Mouse (Mus musculus) adrenal gland, postnatal 14 days (tissue): Measurements from ENCODE around the gene Lce1b. TPM values are rescaled to one million over a fixed set of nuclear protein-coding genes. Genes with fewer than 3 reads are reported as not detected.

Source experiments
- DNase-seq: peaks from one replicate; pipeline ENCODE4 v3.0.0; 2021; ENCODE audit warnings: mixed read lengths
- long read RNA-seq, 2 experiments: library from polyadenylated mRNA; stranded (forward); transcript quantifications; one replicate each; pipeline ENCODE4 v2.0.0; 2021
- total RNA-seq: library from RNA; stranded (reverse); gene quantifications from 2 replicates; pipeline ENCODE4 v1.2.3, GENCODE M21; 2021

Gene Lce1b
- not detected in 2 replicates for total RNA-seq
- long read RNA-seq, experiment 1, result 0 reads
- long read RNA-seq, experiment 2, result 0 reads

- no peak for DNase-seq
Observed at GRCm38 (mm10) chr3:92656826-92657225, at the start of gene Lce1b. Gene Lce1b (minus strand): TSS chr3:92656926.

DNA sequence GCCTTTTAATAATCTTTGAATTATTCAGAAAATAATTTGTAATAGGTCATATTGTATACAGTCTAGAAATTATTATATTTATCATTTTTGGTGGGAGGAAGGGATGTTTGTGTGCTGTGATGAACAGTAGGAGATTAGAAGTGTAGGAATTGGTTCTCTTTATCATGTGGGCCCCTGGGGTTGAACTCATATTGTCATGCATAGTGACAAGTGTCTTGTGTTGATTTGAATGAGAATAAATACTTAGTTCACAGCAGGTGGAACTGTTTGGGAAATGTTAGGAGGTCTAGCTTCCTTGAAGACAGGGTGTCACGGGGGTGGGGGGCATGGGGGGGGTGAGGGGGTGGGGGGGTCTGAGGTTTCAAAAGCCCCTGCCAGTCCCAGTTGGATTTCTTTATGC lies 37.9 kb upstream of the Lce1b start:
- DNase-seq, result no peak

- DNase-seq, result no peak
Observed at GRCm38 (mm10) chr3:92691688-92692087, 35.0 kb upstream of the Lce1b start.

DNA sequence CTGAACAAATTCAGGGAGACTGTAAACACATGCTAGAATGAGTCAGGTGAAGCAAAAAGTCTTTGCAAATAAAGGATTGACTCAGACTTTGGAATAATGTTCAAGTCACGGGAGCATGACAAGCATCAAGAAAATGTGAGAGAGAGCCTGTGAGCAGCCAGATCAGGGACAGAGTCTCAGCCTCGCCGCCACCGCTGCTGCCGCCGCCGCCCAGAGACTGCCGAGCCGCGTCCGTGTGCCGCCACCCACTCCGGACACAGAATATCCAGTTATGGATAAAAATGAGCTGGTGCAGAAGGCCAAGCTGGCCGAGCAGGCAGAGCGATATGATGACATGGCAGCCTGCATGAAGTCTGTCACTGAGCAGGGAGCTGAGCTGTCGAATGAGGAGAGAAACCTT lies 32.4 kb upstream of the Lce1b start:
- peak; percentile 44 for DNase-seq

DNA sequence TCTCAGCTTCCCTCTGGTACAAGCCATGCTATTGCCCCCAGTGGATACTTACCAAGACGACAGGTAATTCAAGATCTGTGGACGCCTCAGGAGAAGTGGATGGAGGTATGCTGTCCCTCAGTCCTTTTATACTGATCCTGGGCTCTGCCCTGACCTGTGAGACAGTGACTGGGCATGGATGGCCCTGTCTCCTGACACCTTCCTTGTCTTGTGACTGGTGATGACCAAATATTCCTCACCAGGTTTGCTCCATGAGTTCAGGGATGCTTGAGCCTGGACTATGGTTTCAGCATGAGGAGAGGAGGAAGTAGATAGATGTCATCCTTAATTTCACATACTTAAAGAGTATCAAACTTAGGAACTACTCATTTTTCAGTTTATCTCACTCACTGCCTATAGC lies 30.4 kb upstream of the Lce1b start, which contains the start of gene Lce1d:
Gene Lce1d, minus strand, starts transcription at position 101 of the 400 bp plus-strand sequence.
- no peak for DNase-seq

DNA sequence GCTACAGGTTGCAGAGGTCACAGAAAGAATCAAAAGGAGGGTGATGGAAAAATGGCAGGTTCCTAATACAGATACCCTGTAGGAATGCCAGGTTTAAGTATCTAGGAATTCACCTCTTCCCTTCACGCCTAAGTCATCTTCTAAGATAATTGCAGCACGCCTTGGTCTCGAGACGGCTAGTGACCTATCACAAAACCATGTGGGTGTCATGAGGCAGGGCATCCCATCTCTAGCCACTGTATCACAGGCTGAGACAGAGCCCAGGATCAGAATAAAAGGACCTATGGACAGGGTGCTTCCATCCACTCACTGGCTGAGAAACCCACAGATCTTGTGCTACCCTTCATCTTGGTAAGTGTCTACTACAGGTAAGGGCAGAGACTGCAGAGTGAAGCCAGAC lies 22.2 kb upstream of the Lce1b start, which contains the start of gene Lce1c:
Gene Lce1c, plus strand, starts transcription at position 301 of the 400 bp plus-strand sequence.
- no peak for DNase-seq

DNA sequence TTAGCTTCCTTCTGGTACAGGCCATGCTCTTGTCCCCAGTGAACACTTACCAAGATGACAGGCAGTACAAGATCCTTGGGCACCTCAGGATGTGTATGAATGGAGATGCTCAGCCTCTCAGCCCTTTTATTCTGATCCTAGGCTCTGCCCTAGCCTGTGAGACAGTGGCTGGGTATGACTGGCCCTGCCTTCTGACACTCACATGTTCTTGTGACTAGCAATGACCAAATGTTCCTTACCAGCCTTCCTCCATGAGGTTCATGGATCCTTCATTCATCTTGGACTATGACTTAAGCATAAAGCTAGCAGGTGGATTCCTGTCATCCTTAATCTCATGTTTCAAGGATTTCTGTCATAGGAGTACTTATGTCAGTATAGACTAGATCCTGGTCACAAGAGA lies 13.5 kb upstream of the Lce1b start, which contains the start of gene Lce1a2:
Gene Lce1a2, minus strand, starts transcription at position 101 of the 400 bp plus-strand sequence.
- DNase-seq, result no peak

DNA sequence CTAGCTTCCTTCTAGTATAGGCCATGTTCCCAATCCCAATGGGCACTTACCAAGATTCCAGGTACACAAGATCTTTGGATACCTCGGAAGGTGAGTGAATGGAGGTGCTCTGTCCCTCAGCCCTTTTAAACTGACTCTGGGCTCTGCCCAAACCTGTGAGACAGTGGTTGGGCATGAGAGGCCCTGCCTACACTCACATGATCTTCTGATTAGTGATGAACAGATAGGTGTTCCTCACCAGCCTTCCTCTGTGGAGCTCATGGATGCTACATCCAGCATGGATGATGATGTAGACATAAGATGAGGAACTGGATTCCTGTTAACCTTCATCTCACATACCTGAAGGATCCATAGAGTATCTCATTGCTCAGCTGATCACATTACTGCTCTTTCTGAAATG lies 8.5 kb downstream of the Lce1b start, which contains the start of gene Lce1a1:
Gene Lce1a1, minus strand, starts transcription at position 101 of the 400 bp plus-strand sequence.
- no peak for DNase-seq

GRCm38 (mm10) chr3:92639854-92640253 lies 16.9 kb downstream of the Lce1b start:
- no peak for DNase-seq

- no peak for DNase-seq
Observed at GRCm38 (mm10) chr3:92638653-92638991, 18.1 kb downstream of the Lce1b start.

DNA sequence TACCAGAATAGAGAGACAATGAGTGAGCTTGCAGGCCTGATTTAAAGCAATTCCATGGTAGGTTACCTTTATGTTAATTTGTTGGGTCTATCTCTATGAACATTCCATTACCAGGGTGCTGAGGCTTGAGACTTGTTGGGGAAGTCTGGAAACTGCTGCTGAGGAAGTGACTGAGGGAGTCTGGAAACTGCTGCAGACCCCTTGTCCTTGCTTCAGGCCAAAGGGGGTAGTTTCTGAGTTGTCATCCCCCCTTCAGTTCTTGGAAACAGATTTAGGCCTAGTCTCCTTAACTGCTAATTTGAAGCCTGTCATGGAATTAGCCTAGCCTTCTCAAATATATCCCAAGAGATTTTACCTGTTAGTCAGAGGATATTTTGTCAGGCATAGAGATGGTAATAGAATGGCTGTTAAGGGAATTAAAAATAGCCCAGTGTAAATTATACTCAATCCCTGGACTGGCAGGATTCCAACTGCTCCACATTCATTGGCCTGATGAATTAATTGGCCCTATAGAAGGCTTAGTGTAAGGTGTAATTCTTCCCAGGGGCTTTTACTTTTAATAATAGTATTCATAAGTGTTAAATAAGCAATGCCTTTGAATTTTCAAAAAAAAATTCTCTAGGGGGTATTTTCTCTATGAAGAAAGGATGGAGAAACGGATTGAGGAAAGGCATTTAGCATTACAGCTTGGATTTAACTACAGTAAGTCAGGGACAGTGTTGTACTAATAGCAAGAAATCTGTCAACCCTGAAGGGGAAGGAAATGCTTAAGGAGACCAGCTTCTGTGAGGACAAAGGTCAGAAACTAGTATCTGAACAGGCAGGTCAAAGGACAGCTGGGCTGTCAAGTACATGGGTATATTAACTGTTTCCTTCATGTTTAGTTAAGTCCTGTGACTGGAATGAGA lies 18.7 kb downstream of the Lce1b start:
- no peak for DNase-seq

DNA sequence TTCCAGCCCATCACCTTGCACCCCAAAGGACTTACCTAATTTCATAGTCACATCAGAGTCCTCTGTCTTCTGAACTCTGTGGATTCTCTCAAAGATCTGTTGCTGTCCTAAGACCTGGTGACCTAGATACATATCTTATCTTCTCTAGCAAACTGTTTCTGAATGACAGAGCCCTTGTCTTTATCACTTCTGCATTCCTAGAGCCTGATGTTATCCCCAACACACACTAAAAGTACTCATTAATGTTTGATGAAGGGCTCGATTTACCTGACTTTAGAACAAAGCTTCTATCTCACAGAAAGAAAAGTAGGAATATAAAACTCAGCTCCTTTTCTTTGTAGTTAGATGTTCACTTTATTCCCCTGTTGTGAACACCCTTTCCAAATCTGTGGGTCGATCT lies 35.2 kb downstream of the Lce1b start, which contains the start of gene Lce6a:
Gene Lce6a, minus strand, starts transcription at position 101 of the 400 bp plus-strand sequence.
- no peak for DNase-seq

DNA sequence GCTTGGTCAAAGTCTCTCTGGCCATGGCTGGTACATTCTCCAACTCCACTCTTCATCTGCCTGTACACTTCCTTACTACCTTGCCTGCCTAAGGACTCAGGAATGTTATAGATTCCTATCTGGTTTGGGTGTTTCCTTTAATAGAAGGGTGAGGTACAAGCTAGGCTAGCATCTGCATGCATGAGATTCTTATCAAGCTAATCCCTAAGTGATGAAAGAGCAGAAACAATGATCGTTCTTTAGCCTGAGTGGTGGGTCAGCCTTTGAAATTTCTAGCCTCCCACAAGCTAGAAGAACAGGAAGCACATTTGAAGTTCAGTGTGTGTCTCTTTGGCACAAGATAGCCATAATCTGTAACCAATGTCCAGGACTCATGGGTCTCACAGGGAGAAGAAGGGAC lies 46.9 kb downstream of the Lce1b start:
- no peak for DNase-seq

GRCm38 (mm10) chr3:92607392-92607791 lies 49.3 kb downstream of the Lce1b start, which contains the start of gene 2210017I01Rik:
Gene 2210017I01Rik (minus strand): TSS chr3:92607492.
- DNase-seq, result no peak

Other genes starting within 250 kb of the Lce1b start
- not detected in 2 replicates for gene Sprr2i, start 248.9 kb downstream of the Lce1b start, total RNA-seq
- not detected in 2 replicates for gene Sprr2j-ps, start 238.8 kb downstream of the Lce1b start, total RNA-seq
- 1.6 and 7.1 TPM in 2 replicates for gene Gm9774, start 227.5 kb downstream of the Lce1b start, total RNA-seq
- gene Sprr2k, start 224.3 kb downstream of the Lce1b start, total RNA-seq, result not detected in 2 replicates
- not detected in 2 replicates for gene Sprr1b, start 218.1 kb downstream of the Lce1b start, total RNA-seq
- not detected in 2 replicates for gene Sprr3, start 198.2 kb downstream of the Lce1b start, total RNA-seq
- gene Sprr1a, start 171.0 kb downstream of the Lce1b start, total RNA-seq, result not detected in 2 replicates
- not detected in 2 replicates for gene Sprr4, start 156.4 kb downstream of the Lce1b start, total RNA-seq
- gene 2310046K23Rik, start 122.4 kb downstream of the Lce1b start, total RNA-seq, result not detected in 2 replicates
- gene Ivl, start 83.2 kb downstream of the Lce1b start, total RNA-seq, result not detected in 2 replicates
- gene Smcp, start 67.9 kb downstream of the Lce1b start, total RNA-seq, result not detected in 2 replicates
- gene 2210017I01Rik, start 49.4 kb downstream of the Lce1b start, total RNA-seq, result not detected in 2 replicates
- not detected in 2 replicates for gene Lce6a, start 35.3 kb downstream of the Lce1b start, total RNA-seq
- not detected in 2 replicates for gene Lce1a1, start 8.6 kb downstream of the Lce1b start, total RNA-seq
- not detected in 2 replicates for gene Lce1a2, start 13.4 kb upstream of the Lce1b start, total RNA-seq
- not detected in 2 replicates for gene Lce1c, start 22.3 kb upstream of the Lce1b start, total RNA-seq
- gene Lce1d, start 30.3 kb upstream of the Lce1b start, total RNA-seq, result not detected in 2 replicates
- not detected in 2 replicates for gene Lce1e, start 52.1 kb upstream of the Lce1b start, total RNA-seq
- not detected in 2 replicates for gene Lce1f, start 63.4 kb upstream of the Lce1b start, total RNA-seq
- gene Gm38119, start 82.2 kb upstream of the Lce1b start, total RNA-seq, result not detected in 2 replicates
- gene Lce1g, start 95.4 kb upstream of the Lce1b start, total RNA-seq, result not detected in 2 replicates
- not detected in 2 replicates for gene Lce1h, start 108.1 kb upstream of the Lce1b start, total RNA-seq
- gene Lce1i, start 122.0 kb upstream of the Lce1b start, total RNA-seq, result not detected in 2 replicates
- not detected in 2 replicates for gene Lce1j, start 133.6 kb upstream of the Lce1b start, total RNA-seq
- not detected in 2 replicates for gene Lce1k, start 151.0 kb upstream of the Lce1b start, total RNA-seq
- not detected in 2 replicates for gene Kprp, start 170.3 kb upstream of the Lce1b start, total RNA-seq
- gene Lce1l, start 194.4 kb upstream of the Lce1b start, total RNA-seq, result not detected in 2 replicates
- not detected in 2 replicates for gene 2310050C09Rik, start 213.3 kb upstream of the Lce1b start, total RNA-seq